Mouse (Mus musculus) layer of hippocampus, postnatal 14 days (tissue): Measurements from ENCODE around the gene Mctp1. TPM values are rescaled to one million over a fixed set of nuclear protein-coding genes. Genes with fewer than 3 reads are reported as not detected.

ENCODE experiments used
- DNase-seq, 2 experiments: peaks; one replicate each; pipeline ENCODE4 v3.0.0; 2021 to 2022; ENCODE audit warnings: low spot score in 2 of 2, mixed read lengths in 1 of 2
- total RNA-seq, 2 experiments: library from RNA; stranded (reverse); gene quantifications; 2 replicates each; pipeline ENCODE4 v1.2.3; 2021

The Mctp1 gene
- total RNA-seq, 2 experiments from 2014 or later, result 58.0 to 59.7 TPM

DNA sequence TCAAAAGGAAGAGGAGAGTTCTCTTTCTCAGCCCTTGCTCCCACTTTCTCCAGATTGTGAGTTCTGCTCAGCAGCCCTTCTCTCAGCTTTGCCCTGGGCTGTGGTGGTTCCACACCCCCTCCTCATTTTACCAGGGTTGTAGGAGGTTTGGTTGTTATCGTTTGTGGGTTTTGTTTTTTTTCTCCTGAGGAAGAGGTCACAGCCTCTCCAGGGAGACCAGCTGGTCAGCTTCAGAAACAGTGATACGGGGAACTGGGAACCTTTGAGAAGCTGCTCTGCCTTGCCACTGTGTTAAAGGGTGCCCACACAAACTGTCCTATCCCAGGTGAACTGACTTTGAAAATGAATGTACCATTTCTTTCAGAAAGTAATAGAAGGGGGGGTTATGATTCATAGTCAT lies 425.5 kb downstream of the Mctp1 start:
- DNase-seq, result no peak

DNA sequence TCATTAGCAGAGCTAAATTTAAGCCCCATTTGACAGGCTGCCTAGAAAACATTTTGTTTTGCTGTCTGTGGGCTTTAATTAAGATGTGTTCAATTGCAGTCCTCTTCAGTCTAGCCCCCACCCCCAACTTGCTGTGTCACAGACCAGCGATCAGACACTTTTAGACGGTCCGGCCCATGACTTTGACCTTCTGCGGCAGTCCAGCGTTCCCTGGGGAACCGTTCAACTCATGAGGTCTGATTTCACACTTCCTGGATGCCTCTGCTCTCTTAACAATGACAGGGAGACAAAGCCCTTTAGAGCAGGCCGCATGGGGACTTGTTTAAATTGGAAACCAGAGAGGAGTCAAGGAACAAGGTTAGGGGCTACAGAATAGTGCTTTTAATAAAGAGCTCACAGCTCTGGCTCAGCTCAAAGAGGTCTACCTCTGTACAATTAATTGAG lies 426.2 kb downstream of the Mctp1 start:
- peak in 1 of 2 experiments; percentile 48 for DNase-seq

DNA sequence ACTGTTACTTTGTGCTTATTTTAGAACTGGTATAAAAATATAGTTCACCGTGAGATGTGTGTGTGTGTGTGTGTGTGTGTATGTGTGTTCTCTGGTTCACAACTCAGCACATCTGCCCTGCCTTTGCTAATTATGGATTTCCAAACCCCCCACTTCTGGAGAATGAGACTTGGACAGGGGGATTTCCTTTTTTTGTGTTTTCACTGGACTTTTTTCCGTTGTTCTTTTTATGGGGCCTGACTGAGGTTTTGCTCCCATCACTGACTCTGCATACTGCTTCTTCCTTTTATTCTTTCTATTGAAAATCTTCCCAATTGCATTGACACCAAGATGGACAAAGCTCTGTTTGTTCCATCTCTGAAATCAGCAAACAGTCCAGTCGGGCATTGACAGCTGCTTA lies 438.7 kb downstream of the Mctp1 start:
- DNase-seq, result no peak

DNA sequence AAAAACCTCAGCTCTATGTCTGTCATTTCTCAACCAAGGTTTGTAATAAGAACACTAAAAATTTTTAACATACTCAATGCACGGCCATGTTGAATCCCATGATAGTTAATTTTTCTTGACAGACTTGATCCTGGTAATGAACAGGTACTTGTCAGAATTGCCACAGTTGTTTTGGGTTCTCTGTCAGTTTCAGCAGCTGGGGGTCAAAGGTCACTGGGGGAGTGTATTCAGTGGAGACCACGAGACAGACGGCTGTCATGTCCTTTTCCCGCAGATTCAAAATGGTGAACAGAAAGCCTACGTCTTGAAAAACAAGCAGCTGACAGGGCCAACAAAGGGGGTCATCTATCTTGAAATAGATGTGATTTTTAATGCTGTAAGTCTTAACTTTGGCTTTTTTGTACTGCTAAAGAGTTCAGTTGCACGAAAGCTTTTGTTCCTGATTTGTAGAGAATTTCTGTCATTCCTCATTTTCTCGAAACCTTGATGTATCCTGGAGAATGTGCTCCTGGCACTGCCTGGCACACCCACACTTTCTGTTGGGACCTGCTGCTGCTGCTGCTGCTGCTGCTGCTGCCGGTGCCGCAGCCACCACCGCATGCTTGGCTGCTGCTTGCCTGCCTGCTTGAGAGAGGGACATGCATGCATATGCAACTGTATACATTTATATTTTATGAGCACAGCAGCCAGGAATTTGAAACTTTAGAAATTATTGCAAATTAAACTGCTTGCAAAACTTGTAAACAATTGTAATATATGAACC lies 440.8 kb downstream of the Mctp1 start:
- DNase-seq, result no peak

- peak in 1 of 2 experiments; percentile 34 for DNase-seq
Measured at GRCm38 (mm10) chr13:76827738-76828137, 443.4 kb downstream of the Mctp1 start.

DNA sequence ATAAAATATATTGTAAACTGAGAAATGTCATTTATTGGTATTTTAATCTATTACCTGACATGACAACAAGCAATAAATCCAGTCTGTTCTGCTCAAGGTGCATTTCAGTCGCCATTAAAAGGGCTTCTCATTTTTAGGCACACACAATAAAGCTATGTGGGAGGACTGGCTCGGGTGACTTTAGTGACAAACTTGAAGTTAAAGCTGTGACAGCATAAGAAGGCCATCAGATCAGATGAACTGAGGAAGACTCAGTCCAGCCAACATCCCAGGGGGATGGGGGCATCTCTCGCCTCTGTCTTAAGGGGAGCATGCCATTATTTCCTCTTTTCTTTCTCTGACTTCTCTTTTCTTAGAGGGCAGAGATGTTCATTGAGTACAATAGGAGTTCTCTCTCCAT lies 453.7 kb downstream of the Mctp1 start:
- no peak for DNase-seq

GRCm38 (mm10) chr13:76840712-76841111 lies 456.4 kb downstream of the Mctp1 start:
- no peak for DNase-seq

GRCm38 (mm10) chr13:76844629-76845255 lies 460.4 kb downstream of the Mctp1 start:
- DNase-seq, result peak; percentile 65 to 73

- DNase-seq, result no peak
Measured at GRCm38 (mm10) chr13:76850412-76851054, 466.2 kb downstream of the Mctp1 start.

DNA sequence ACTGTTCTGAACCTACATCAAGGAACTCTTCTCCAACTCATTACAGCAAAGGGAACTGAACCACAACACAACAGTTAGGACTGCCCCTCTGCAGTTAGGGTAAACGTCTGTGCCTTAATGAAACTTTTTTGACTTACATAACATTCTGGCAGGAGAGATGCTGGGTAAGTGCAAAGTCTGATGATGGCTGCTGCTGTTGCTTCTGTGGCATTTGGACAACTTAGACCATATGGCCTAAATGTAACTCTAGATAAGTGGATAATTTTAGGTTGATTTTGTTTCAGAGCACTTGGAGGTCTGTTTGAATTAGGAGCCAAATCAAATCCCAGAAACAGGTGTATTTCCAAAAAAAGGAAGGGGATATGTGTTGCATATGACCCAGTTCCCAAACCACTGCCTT lies 470.0 kb downstream of the Mctp1 start:
- DNase-seq, result no peak

- no peak for DNase-seq
Measured at GRCm38 (mm10) chr13:76855021-76855420, 470.7 kb downstream of the Mctp1 start.

DNA sequence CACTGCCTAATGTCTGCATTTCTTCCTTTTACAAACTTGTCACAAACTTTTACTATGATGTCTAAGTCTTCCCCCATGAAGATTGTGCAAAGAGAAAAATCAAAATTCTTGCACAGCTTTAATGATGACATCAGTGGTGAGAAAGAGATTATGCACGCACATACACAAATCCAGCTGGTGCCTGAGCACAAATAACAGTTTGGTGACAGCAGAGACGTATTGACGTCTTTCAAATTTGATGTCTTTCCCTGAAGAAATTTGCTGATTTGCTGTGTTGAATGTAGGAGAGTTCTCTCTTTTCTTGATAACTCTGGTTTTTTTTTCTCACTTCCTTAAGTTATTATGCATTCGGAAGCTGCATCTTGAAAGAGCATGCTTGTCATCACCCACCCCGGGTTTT lies 472.7 kb downstream of the Mctp1 start:
- no peak for DNase-seq

DNA sequence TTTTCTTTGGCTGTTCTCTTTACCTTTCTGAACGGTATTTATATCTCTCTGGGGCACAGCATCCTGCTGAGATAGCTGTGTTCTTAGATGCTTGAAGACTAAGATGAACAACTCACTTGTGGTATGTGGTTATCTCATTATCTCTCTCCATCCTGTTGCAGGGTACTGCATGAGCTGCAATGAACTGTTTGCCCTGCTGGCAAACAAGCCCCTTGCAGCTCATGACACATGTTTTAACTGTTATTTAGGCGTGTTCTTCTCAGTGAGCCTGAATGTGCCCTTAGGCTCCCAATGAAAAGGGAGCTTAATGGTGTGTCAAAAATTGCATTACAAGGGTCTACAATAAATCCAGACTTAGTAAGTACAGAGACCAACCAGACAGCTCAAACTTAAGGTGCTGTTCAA lies 473.7 kb downstream of the Mctp1 start:
- DNase-seq, result no peak

DNA sequence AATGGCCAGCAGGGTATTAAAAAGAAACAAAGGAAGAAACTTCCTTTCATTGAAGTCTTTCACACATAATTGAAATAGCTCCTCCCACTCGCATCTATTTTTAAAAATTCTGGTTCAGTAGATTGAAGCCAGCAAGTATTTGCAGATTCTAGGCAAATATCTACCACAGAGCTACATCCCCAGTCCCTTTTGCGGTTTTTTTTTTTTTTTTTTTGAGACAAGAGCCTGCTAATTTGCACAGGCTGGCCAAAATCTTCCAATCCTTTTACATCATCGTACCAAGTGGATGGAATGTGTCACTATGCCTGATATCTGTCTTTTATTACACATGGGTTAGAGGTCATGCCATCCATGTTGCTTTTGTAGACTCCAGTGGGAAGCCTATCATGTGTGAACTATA lies 486.0 kb downstream of the Mctp1 start:
- DNase-seq, result no peak

- peak in 1 of 2 experiments; percentile 40 for DNase-seq
Measured at GRCm38 (mm10) chr13:76877887-76878763, 493.8 kb downstream of the Mctp1 start.

GRCm38 (mm10) chr13:76879008-76879407 lies 494.7 kb downstream of the Mctp1 start:
- no peak for DNase-seq

GRCm38 (mm10) chr13:76884517-76885092 lies 500.3 kb downstream of the Mctp1 start:
- DNase-seq, result no peak

DNA sequence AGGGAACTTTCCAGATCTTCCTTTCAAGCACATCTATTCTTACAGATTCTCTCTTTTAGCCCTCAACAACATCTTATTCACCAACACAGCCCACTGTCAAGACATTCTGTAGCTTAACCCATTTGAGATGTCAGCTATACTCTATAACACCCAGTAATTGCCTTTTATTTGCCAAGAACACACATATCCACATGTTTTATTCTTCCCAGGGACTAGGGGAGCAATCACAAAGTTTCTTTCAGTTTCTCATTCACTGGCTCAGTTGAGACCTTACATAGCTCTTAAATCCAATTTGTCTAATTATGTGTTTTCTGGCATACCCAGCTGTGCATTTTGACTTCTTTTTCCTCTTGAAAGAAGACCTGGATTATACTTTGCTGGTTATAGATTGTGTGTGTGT lies 508.7 kb downstream of the Mctp1 start:
- no peak for DNase-seq

- DNase-seq, result peak in 1 of 2 experiments; percentile 25
Measured at GRCm38 (mm10) chr13:76895770-76896456, 511.6 kb downstream of the Mctp1 start.

- DNase-seq, result no peak
Measured at GRCm38 (mm10) chr13:76896457-76896790, 512.1 kb downstream of the Mctp1 start.
